Mouse (Mus musculus): Measurements from ENCODE around the gene F11r. TPM values are rescaled to one million over a fixed set of nuclear protein-coding genes. Genes with fewer than 3 reads are reported as not detected.

Gene F11r
- total and polyA plus RNA-seq, 3 experiments, result 32.9 to 47.5 (median 36.1) TPM

GRCm38 (mm10) chr1:171454926-171455325, 17.6 kb downstream of the F11r start:
- no peak for DNase-seq
- 60% methylated on average over 6 of the region's 6 CpGs for WGBS
- no peaks in the 10 kb centered on the region for H3K27me3 ChIP-seq (ENCODE audit: control insufficient read depth, insufficient read depth, low read length)
- no peak for TF ChIP-seq POLR2A (IDR thresholded peaks at IDR 0.05; ENCODE audit: insufficient read depth, low read depth, low read length)
- TF ChIP-seq EP300 (IDR thresholded peaks at IDR 0.05; ENCODE audit: insufficient read depth, low read depth, low read length), result 0 out of 2 replicates have a peak, but pooled peaks have one; percentile 14
- TF ChIP-seq CTCF (IDR thresholded peaks at IDR 0.05), result peak; percentile 41
- intact Hi-C loops (cut with DNase I), result loop anchor here (5.0 kb wide), 1 partner anchor 43 kb away; the partner anchor contains the start of gene Usf1
- H3K27ac ChIP-seq, result no peak overlapping the region
- H3K4me1 ChIP-seq (ENCODE audit: control insufficient read depth, insufficient read depth, low read length), result peaks cover 16% of the 10 kb centered on the region
- H3K9ac ChIP-seq (ENCODE audit: low read depth, low read length), result no peak overlapping the region
- peaks cover 4% of the 10 kb centered on the region for H3K79me2 ChIP-seq (replicated peaks; ENCODE audit: control insufficient read depth, insufficient read depth, low read length)
- H3K36me3 ChIP-seq (ENCODE audit: control insufficient read depth, insufficient read depth, low read length), result peaks cover 3% of the 10 kb centered on the region; the same call in 1 of the 2 replicates
- H3K4me3 ChIP-seq, result no peak overlapping the region

- peaks cover 4% of the 10 kb centered on the region for H3K79me2 ChIP-seq (replicated peaks; ENCODE audit: control insufficient read depth, insufficient read depth, low read length)
- no peak for DNase-seq
- TF ChIP-seq CTCF (IDR thresholded peaks at IDR 0.05) (no peak), POLR2A (IDR thresholded peaks at IDR 0.05; ENCODE audit: insufficient read depth, low read depth, low read length) (no peak), EP300 (IDR thresholded peaks at IDR 0.05; ENCODE audit: insufficient read depth, low read depth, low read length) (no peak)
- intact Hi-C loops (cut with DNase I), result no loop called here
- no peak overlapping the region for H3K27ac ChIP-seq
- H3K27me3 ChIP-seq (ENCODE audit: control insufficient read depth, insufficient read depth, low read length), result no peaks in the 10 kb centered on the region
- 89% methylated on average over 1 of the region's 1 CpGs for WGBS
- no peaks in the 10 kb centered on the region for H3K36me3 ChIP-seq (ENCODE audit: control insufficient read depth, insufficient read depth, low read length)
- H3K4me1 ChIP-seq (ENCODE audit: control insufficient read depth, insufficient read depth, low read length), result peaks cover 9% of the 10 kb centered on the region
- no peak overlapping the region for H3K4me3 ChIP-seq
- no peak overlapping the region for H3K9ac ChIP-seq (ENCODE audit: low read depth, low read length)
These were observed 20.2 kb downstream of the F11r start for GRCm38 (mm10) chr1:171457568-171457967.

GRCm38 (mm10) chr1:171459791-171460190, 22.5 kb downstream of the F11r start:
- TF ChIP-seq EP300 (IDR thresholded peaks at IDR 0.05; ENCODE audit: insufficient read depth, low read depth, low read length) (no peak), POLR2A (IDR thresholded peaks at IDR 0.05; ENCODE audit: insufficient read depth, low read depth, low read length) (no peak), CTCF (IDR thresholded peaks at IDR 0.05) (no peak)
- no peaks in the 10 kb centered on the region for H3K27me3 ChIP-seq (ENCODE audit: control insufficient read depth, insufficient read depth, low read length)
- H3K79me2 ChIP-seq (replicated peaks; ENCODE audit: control insufficient read depth, insufficient read depth, low read length), result peaks cover 3% of the 10 kb centered on the region
- no peak overlapping the region for H3K27ac ChIP-seq
- no peak overlapping the region for H3K4me3 ChIP-seq
- no peak overlapping the region for H3K9ac ChIP-seq (ENCODE audit: low read depth, low read length)
- 53% methylated on average over 5 of the region's 5 CpGs for WGBS
- H3K4me1 ChIP-seq (ENCODE audit: control insufficient read depth, insufficient read depth, low read length), result peaks cover 4% of the 10 kb centered on the region; the same call in 1 of the 2 replicates
- no peak for DNase-seq
- intact Hi-C loops (cut with DNase I), result no loop called here
- H3K36me3 ChIP-seq (ENCODE audit: control insufficient read depth, insufficient read depth, low read length), result peaks cover 2% of the 10 kb centered on the region; the same call in 1 of the 2 replicates

DNA sequence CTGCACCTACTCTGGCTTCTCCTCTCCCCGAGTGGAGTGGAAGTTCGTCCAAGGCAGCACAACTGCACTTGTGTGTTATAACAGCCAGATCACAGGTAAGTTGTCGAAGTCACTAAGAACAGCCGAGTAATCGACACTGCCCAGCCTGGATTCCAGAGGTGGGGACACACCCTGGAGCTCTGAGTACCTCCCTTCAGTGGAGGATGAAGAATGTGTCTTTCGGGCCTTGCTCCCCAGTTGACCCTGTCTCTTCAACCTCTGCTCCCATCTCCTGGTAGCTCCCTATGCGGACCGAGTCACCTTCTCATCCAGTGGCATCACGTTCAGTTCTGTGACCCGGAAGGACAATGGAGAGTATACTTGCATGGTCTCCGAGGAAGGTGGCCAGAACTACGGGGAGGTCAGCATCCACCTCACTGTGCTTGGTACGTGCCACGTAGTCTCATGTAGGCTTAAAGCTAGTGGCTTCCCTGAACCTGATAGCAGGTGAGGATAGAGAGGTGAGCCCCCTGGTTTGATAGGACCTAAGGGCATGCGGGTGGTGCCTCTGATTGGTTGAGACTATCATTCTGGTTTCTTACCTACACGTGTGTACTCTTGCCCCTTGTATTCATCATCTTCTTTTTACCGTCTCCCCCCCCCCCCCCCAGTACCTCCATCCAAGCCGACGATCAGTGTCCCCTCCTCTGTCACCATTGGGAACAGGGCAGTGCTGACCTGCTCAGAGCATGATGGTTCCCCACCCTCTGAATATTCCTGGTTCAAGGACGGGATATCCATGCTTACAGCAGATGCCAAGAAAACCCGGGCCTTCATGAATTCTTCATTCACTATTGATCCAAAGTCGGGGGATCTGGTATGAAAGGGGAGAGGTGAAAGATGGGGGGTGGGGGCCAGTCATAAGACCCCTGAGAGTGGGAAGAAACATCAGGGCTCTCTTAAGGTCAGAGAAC, 23.5 kb downstream of the F11r start:
- intact Hi-C loops (cut with DNase I), result no loop called here
- TF ChIP-seq POLR2A (IDR thresholded peaks at IDR 0.05; ENCODE audit: insufficient read depth, low read depth, low read length) (no peak), EP300 (IDR thresholded peaks at IDR 0.05; ENCODE audit: insufficient read depth, low read depth, low read length) (no peak), CTCF (IDR thresholded peaks at IDR 0.05) (no peak)

GRCm38 (mm10) chr1:171463133-171463532, 25.8 kb downstream of the F11r start:
- DNase-seq, result no peak
- 85% methylated on average over 3 of the region's 3 CpGs for WGBS
- Histone ChIP-seq H3K27me3 (ENCODE audit: control insufficient read depth, insufficient read depth, low read length) (no peaks in the 10 kb centered on the region), H3K79me2 (replicated peaks; ENCODE audit: control insufficient read depth, insufficient read depth, low read length) (no peaks in the 10 kb centered on the region), H3K4me1 (ENCODE audit: control insufficient read depth, insufficient read depth, low read length) (peaks cover 2% of the 10 kb centered on the region; the same call in 1 of the 2 replicates), H3K4me3 (no peak overlapping the region), H3K9ac (ENCODE audit: low read depth, low read length) (no peak overlapping the region), H3K36me3 (ENCODE audit: control insufficient read depth, insufficient read depth, low read length) (peaks cover 2% of the 10 kb centered on the region; the same call in 1 of the 2 replicates), H3K27ac (no peak overlapping the region)
- intact Hi-C loops (cut with DNase I), result no loop called here
- TF ChIP-seq EP300 (IDR thresholded peaks at IDR 0.05; ENCODE audit: insufficient read depth, low read depth, low read length) (no peak), POLR2A (IDR thresholded peaks at IDR 0.05; ENCODE audit: insufficient read depth, low read depth, low read length) (no peak), CTCF (IDR thresholded peaks at IDR 0.05) (no peak)

More for the DNA sequence above, 23.5 kb downstream of the F11r start:
- no peak overlapping the region for H3K4me3 ChIP-seq
- H3K79me2 ChIP-seq (replicated peaks; ENCODE audit: control insufficient read depth, insufficient read depth, low read length), result peaks cover 2% of the 10 kb centered on the region
- no peaks in the 10 kb centered on the region for H3K27me3 ChIP-seq (ENCODE audit: control insufficient read depth, insufficient read depth, low read length)
- no peak overlapping the region for H3K9ac ChIP-seq (ENCODE audit: low read depth, low read length)
- no peak overlapping the region for H3K27ac ChIP-seq
- no peak for DNase-seq
- WGBS, result 93% methylated on average over 22 of the region's 22 CpGs
- H3K4me1 ChIP-seq (ENCODE audit: control insufficient read depth, insufficient read depth, low read length), result peaks cover 2% of the 10 kb centered on the region; the same call in 1 of the 2 replicates
- H3K36me3 ChIP-seq (ENCODE audit: control insufficient read depth, insufficient read depth, low read length), result peaks cover 2% of the 10 kb centered on the region; the same call in 1 of the 2 replicates

Measured in heart, adult 2 months (tissue).